ENCODE assay signal across 14 mouse cellular contexts in the genomic region with DNA sequence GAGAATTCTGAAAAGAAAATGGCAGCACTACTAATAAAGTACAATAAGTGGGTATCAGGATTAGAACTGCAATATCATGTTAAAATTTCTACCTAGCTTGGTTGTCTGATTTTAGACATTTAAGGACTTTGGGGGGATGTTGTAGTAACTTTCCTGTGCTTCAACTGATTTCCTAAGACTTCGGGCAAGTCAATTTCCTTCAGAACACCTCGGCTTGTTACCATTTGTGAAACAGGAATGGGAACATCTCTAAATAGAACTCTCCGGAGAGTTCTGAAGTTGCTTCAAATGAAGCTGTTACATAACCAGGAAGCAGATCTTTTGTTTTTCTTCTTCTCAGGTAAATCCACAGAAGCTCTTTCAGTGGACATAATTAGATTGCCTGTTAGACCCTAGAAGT.
"Had no signal": no experiment of that assay in that cellular context is flagged by ENCODE, and none has a peak within 500 bp of the region (broad histone marks: within the 10 kb centered on the region; RNA-seq: fewer than 3 reads in every experiment).

No protein-coding gene starts in this region.

- DNase-seq: gastrocnemius, adult 2 months; gastrocnemius, postnatal 10 days; gastrocnemius, postnatal 36 days; heart, postnatal 10 days; heart, postnatal 36 days; kidney, adult 11 months; kidney, adult 2 months; kidney, adult 9 months; kidney, postnatal 14 days; kidney, postnatal 36 days; liver; liver, embryonic 13.5 days had no signal

- ATAC-seq: hindbrain, postnatal 0 days; intestine, embryonic 16.5 days had no signal
